Mouse (Mus musculus): Measurements from ENCODE around the gene Hsf5.

Hsf5 gene

GRCm38 (mm10) chr11:87642865-87643264 is 25.9 kb downstream of the Hsf5 start:
- DNase-seq (ENCODE audit: low spot score) = no peak

GRCm38 (mm10) chr11:87654693-87655092 is 37.7 kb downstream of the Hsf5 start:
- DNase-seq (ENCODE audit: low spot score) = no peak

GRCm38 (mm10) chr11:87659216-87659615 is 42.3 kb downstream of the Hsf5 start:
- no peak for DNase-seq (ENCODE audit: low spot score)

- peak; percentile 90 for DNase-seq (ENCODE audit: low spot score)
These were observed 45.4 kb downstream of the Hsf5 start, which contains the start of gene Rnf43 for GRCm38 (mm10) chr11:87662407-87662806. Rnf43 (plus strand) TSS chr11:87662722.

GRCm38 (mm10) chr11:87662822-87663221 is 45.9 kb downstream of the Hsf5 start:
- DNase-seq (ENCODE audit: low spot score) = no peak

GRCm38 (mm10) chr11:87663948-87664347 is 47.0 kb downstream of the Hsf5 start:
- DNase-seq (ENCODE audit: low spot score) = no peak

GRCm38 (mm10) chr11:87664521-87664920 is 47.6 kb downstream of the Hsf5 start:
- DNase-seq (ENCODE audit: low spot score) = no peak

GRCm38 (mm10) chr11:87665224-87665623 is 48.3 kb downstream of the Hsf5 start:
- DNase-seq (ENCODE audit: low spot score) = no peak

GRCm38 (mm10) chr11:87665658-87666057 is 48.7 kb downstream of the Hsf5 start:
- DNase-seq (ENCODE audit: low spot score) = no peak

GRCm38 (mm10) chr11:87666256-87667035 is 49.5 kb downstream of the Hsf5 start:
- DNase-seq (ENCODE audit: low spot score) = no peak

- DNase-seq (ENCODE audit: low spot score) = no peak
These were observed 50.4 kb downstream of the Hsf5 start for GRCm38 (mm10) chr11:87667107-87668090.

GRCm38 (mm10) chr11:87673282-87673681 is 56.3 kb downstream of the Hsf5 start:
- DNase-seq (ENCODE audit: low spot score) = no peak

GRCm38 (mm10) chr11:87675606-87676005 is 58.6 kb downstream of the Hsf5 start:
- DNase-seq (ENCODE audit: low spot score) = no peak

GRCm38 (mm10) chr11:87677756-87678155 is 60.8 kb downstream of the Hsf5 start:
- DNase-seq (ENCODE audit: low spot score) = no peak

- no peak for DNase-seq (ENCODE audit: low spot score)
These were observed 61.6 kb downstream of the Hsf5 start for GRCm38 (mm10) chr11:87678545-87678944.

GRCm38 (mm10) chr11:87678976-87679375 is 62.0 kb downstream of the Hsf5 start:
- no peak for DNase-seq (ENCODE audit: low spot score)

- DNase-seq (ENCODE audit: low spot score) = no peak
These were observed 63.8 kb downstream of the Hsf5 start for GRCm38 (mm10) chr11:87680786-87681185.

- DNase-seq (ENCODE audit: low spot score) = no peak
These were observed 65.1 kb downstream of the Hsf5 start for GRCm38 (mm10) chr11:87682096-87682495.

GRCm38 (mm10) chr11:87682838-87683571 is 66.0 kb downstream of the Hsf5 start:
- no peak for DNase-seq (ENCODE audit: low spot score)

- no peak for DNase-seq (ENCODE audit: low spot score)
These were observed 69.4 kb downstream of the Hsf5 start for GRCm38 (mm10) chr11:87686407-87686806.

GRCm38 (mm10) chr11:87687246-87688225 is 70.6 kb downstream of the Hsf5 start:
- no peak for DNase-seq (ENCODE audit: low spot score)

Measured in retina, embryonic 14.5 days (tissue).